ENCODE assay signal across 8 mouse cellular contexts in the genomic region with DNA sequence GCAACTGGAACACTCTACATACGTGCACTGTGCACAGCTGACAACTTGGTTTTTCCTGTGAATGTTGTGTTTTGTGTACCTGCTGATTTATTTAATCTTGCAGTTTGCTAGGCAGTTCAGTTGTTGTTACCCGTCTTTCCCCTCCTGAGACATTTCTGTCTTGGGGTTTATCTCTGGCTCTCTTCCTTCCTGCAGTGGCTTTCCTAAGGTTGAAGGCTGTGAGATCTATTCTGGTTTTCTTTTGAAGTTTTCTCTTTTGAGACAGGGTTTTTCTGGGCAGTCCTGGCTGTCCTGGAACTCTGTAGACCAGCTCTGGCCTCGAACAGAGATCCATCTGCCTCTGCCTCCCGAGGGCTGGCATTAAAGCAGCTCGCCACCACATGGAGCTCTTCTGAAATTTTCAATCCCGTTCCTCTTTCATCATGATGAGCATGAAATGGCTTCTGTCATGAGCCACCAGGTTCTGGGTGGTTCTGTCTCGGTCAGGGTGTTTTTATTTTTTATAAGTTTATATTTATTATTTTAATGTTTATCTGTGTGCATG. TPM values are rescaled to one million over a fixed set of nuclear protein-coding genes. Genes with fewer than 3 reads are reported as not detected.
A peak's percentile ranks its signal among the peaks of the same experiment; 100 is the strongest.
DNase-seq lines count a peak whose midpoint lies in the region; ATAC-seq and TF ChIP-seq lines count a peak whose summit lies in the region.

No protein-coding gene starts in this region.

- H3K27ac ChIP-seq in gastrocnemius, adult 2 months, result peak overlapping the region; percentile 95
- no peak overlapping the region for H3K27ac ChIP-seq in neural tube, embryonic 12.5 days
- H3K27ac ChIP-seq in liver, embryonic 12.5 days, result peak overlapping the region; percentile 97

- no peaks in the 10 kb centered on the region for H3K9me3 ChIP-seq in neural tube, embryonic 12.5 days
- H3K9me3 ChIP-seq in liver, embryonic 12.5 days (replicated peaks), result no peaks in the 10 kb centered on the region

- peak overlapping the region; percentile 75 for H3K4me2 ChIP-seq in neural tube, embryonic 12.5 days (replicated peaks)
- peak overlapping the region; percentile 86 for H3K4me2 ChIP-seq in liver, embryonic 12.5 days

- TF ChIP-seq CTCF in gastrocnemius, adult 2 months (IDR thresholded peaks at IDR 0.05), result 0 out of 2 replicates have a peak, but pooled peaks have one; percentile 3

- 55% methylated on average over 7 of the region's 7 CpGs for WGBS in neural tube, embryonic 12.5 days
- 35% methylated on average over 7 of the region's 7 CpGs for WGBS in liver, embryonic 12.5 days (ENCODE audit: insufficient replicate concordance)

- no peak for DNase-seq in gastrocnemius, adult 2 months
- no peak for DNase-seq in gastrocnemius, postnatal 10 days
- no peak for DNase-seq in neural tube, embryonic 10.5 days (ENCODE audit: extremely low spot score, low spot score)
- no peak for DNase-seq in left cerebral cortex, postnatal 14 days (ENCODE audit: low spot score in 2 of 2)
- DNase-seq in adrenal gland, adult 18-20 months (ENCODE audit: low spot score in 2 of 2), result no peak

- H3K27me3 ChIP-seq in neural tube, embryonic 12.5 days (replicated peaks), result no peaks in the 10 kb centered on the region
- no peaks in the 10 kb centered on the region for H3K27me3 ChIP-seq in liver, embryonic 12.5 days (replicated peaks)

- no peak overlapping the region for H3K9ac ChIP-seq in neural tube, embryonic 12.5 days
- peak overlapping the region; percentile 98; the same call in 1 of the 2 replicates for H3K9ac ChIP-seq in liver, embryonic 12.5 days

- intact Hi-C loops in gastrocnemius, adult 2 months (cut with DNase I), result loop anchor here (5.0 kb wide), 2 partner anchors 82 to 132 kb away; a partner anchor contains a TSS
- intact Hi-C loops in left cerebral cortex, postnatal 14 days (cut with DNase I), result loop anchor here (5.0 kb wide), 1 partner anchor 32 kb away; no protein-coding TSS in a partner anchor

- peaks cover 75% of the 10 kb centered on the region for H3K4me1 ChIP-seq in neural tube, embryonic 12.5 days
- peaks cover 91% of the 10 kb centered on the region for H3K4me1 ChIP-seq in liver, embryonic 12.5 days

- H3K36me3 ChIP-seq in neural tube, embryonic 12.5 days, result peaks cover 6% of the 10 kb centered on the region; the same call in 1 of the 2 replicates
- H3K36me3 ChIP-seq in liver, embryonic 12.5 days, result peaks cover 14% of the 10 kb centered on the region

- peak overlapping the region; percentile 94 for H3K4me3 ChIP-seq in gastrocnemius, adult 2 months
- no peak overlapping the region for H3K4me3 ChIP-seq in neural tube, embryonic 12.5 days
- H3K4me3 ChIP-seq in liver, embryonic 12.5 days, result peak overlapping the region; percentile 22

- no peak for ATAC-seq in neural tube, embryonic 12.5 days (ENCODE audit: low FRiP score, low read depth)
- ATAC-seq in liver, embryonic 12.5 days, result no peak
- ATAC-seq in granulocyte monocyte progenitor cell, adult 5-6 weeks (replicated peaks; ENCODE audit: poor library complexity, severe bottlenecking), result no peak

RNA-seq across cellular contexts. Expression of a gene that starts 4.2 kb away (rescaled TPM):
- total RNA-seq in gastrocnemius, adult 2 months (2021), result 10 to 100 TPM; 76.4 to 86.9 TPM
- total RNA-seq in gastrocnemius, postnatal 10 days (2021), result 100 to 1,000 TPM; 104 to 111 TPM
- 89.7 and 106 TPM in 2 replicates for polyA plus RNA-seq in neural tube, embryonic 12.5 days (2016; fragmentation: Nextera tagmentation; extraction: Ambion mirVana)
- polyA plus RNA-seq in liver, embryonic 12.5 days (2016; fragmentation: Nextera tagmentation; extraction: Ambion mirVana), result 20.8 and 23.6 TPM in 2 replicates
- 32.6 and 46.7 TPM in 2 replicates for total RNA-seq in granulocyte monocyte progenitor cell, adult 5-6 weeks (2014; fragmentation: Nextera tagmentation)
- total RNA-seq in granulocyte monocyte progenitor cell, adult 5-6 weeks (2017), result 10.5 and 12.8 TPM in 2 replicates
- 100 to 1,000 TPM; 244 to 245 TPM for total RNA-seq in left cerebral cortex, postnatal 14 days (2021)
- 100 to 1,000 TPM in 1 of 2 experiments, 10 to 100 TPM in 1; 94.4 to 102 TPM for total RNA-seq in adrenal gland, adult 18-20 months (2021)

RNA-seq across cellular contexts. Expression of a gene that starts 59.7 kb away (rescaled TPM):
- total RNA-seq in gastrocnemius, adult 2 months (2021), result 100 to 1,000 TPM; 109 to 120 TPM
- 100 to 1,000 TPM in 1 of 2 experiments, 10 to 100 TPM in 1; 90.3 to 101 TPM for total RNA-seq in gastrocnemius, postnatal 10 days (2021)
- polyA plus RNA-seq in neural tube, embryonic 12.5 days (2016; fragmentation: Nextera tagmentation; extraction: Ambion mirVana), result 13.7 and 14.9 TPM in 2 replicates
- polyA plus RNA-seq in liver, embryonic 12.5 days (2016; fragmentation: Nextera tagmentation; extraction: Ambion mirVana), result 3.0 and 3.4 TPM in 2 replicates
- 2.6 TPM in 1 of 2 replicates, not detected in the other for total RNA-seq in granulocyte monocyte progenitor cell, adult 5-6 weeks (2014; fragmentation: Nextera tagmentation)
- 0.56 and 0.77 TPM in 2 replicates for total RNA-seq in granulocyte monocyte progenitor cell, adult 5-6 weeks (2017)
- total RNA-seq in left cerebral cortex, postnatal 14 days (2021), result 10 to 100 TPM; 24.5 to 28.5 TPM
- 1 to 10 TPM; 5.4 to 6.6 TPM for total RNA-seq in adrenal gland, adult 18-20 months (2021)
